ENCODE assay signal across 16 mouse cellular contexts in genomic region chr3:32676393-32676792, GRCm38 (mm10). TPM values are rescaled to one million over a fixed set of nuclear protein-coding genes. Genes with fewer than 3 reads are reported as not detected.
DNase-seq lines count a peak whose midpoint lies in the region; ATAC-seq lines count a peak whose summit lies in the region.
"Had no signal": no experiment of that assay in that cellular context is flagged by ENCODE, and none has a peak within 500 bp of the region (broad histone marks: within the 10 kb centered on the region; RNA-seq: fewer than 3 reads in every experiment).

No protein-coding gene starts in this region.

- H3K4me3 ChIP-seq in heart, embryonic 15.5 days = no peak overlapping the region
- H3K4me3 ChIP-seq in heart, embryonic 11.5 days (ENCODE audit: low read depth, low read length) = no peak overlapping the region
- H3K4me3 ChIP-seq in midbrain, embryonic 13.5 days (replicated peaks) = no peak overlapping the region
- no peak overlapping the region for H3K4me3 ChIP-seq in midbrain, embryonic 10.5 days
- H3K4me3 ChIP-seq: limb, embryonic 15.5 days; myocyte had no signal

- H3K4me2 ChIP-seq in heart, embryonic 15.5 days = no peak overlapping the region
- no peak overlapping the region for H3K4me2 ChIP-seq in heart, embryonic 11.5 days
- no peak overlapping the region for H3K4me2 ChIP-seq in midbrain, embryonic 13.5 days (replicated peaks)
- H3K4me2 ChIP-seq: limb, embryonic 15.5 days had no signal

- WGBS in heart, embryonic 15.5 days = 71% methylated on average over 6 of the region's 6 CpGs
- 77% methylated on average over 6 of the region's 6 CpGs for WGBS in heart, embryonic 11.5 days (ENCODE audit: insufficient replicate concordance)
- 96% methylated on average over 6 of the region's 6 CpGs for WGBS in midbrain, embryonic 13.5 days
- WGBS in midbrain, embryonic 10.5 days = 92% methylated on average over 6 of the region's 6 CpGs

- no peak for DNase-seq in midbrain, embryonic 10.5 days (ENCODE audit: low spot score)
- DNase-seq in urinary bladder, postnatal 36 days (ENCODE audit: low spot score in 2 of 2) = no peak
- DNase-seq in T-cell, adult 2 months (ENCODE audit: low spot score) = no peak
- DNase-seq: cerebellum, adult 8-10 months; gastrocnemius, postnatal 10 days; kidney, adult 8-10 months; kidney, postnatal 4 days; right cerebral cortex, postnatal 4 days; thymus, postnatal 4 days had no signal

- no peak overlapping the region for H3K27ac ChIP-seq in heart, embryonic 15.5 days
- H3K27ac ChIP-seq in heart, embryonic 11.5 days (ENCODE audit: low read depth, low read length) = no peak overlapping the region
- no peak overlapping the region for H3K27ac ChIP-seq in midbrain, embryonic 13.5 days
- no peak overlapping the region for H3K27ac ChIP-seq in midbrain, embryonic 10.5 days (replicated peaks)
- H3K27ac ChIP-seq: limb, embryonic 15.5 days had no signal

- no peaks in the 10 kb centered on the region for H3K36me3 ChIP-seq in heart, embryonic 15.5 days
- H3K36me3 ChIP-seq in heart, embryonic 11.5 days (ENCODE audit: control insufficient read depth, insufficient read depth, low read length) = no peaks in the 10 kb centered on the region
- H3K36me3 ChIP-seq in midbrain, embryonic 13.5 days = no peaks in the 10 kb centered on the region
- no peaks in the 10 kb centered on the region for H3K36me3 ChIP-seq in midbrain, embryonic 10.5 days
- H3K36me3 ChIP-seq: limb, embryonic 15.5 days had no signal

- H3K9ac ChIP-seq in heart, embryonic 15.5 days = no peak overlapping the region
- H3K9ac ChIP-seq in heart, embryonic 11.5 days (ENCODE audit: low read depth, low read length) = no peak overlapping the region
- no peak overlapping the region for H3K9ac ChIP-seq in midbrain, embryonic 13.5 days (replicated peaks)
- H3K9ac ChIP-seq: limb, embryonic 15.5 days had no signal

- H3K27me3 ChIP-seq in heart, embryonic 15.5 days = no peaks in the 10 kb centered on the region
- H3K27me3 ChIP-seq in heart, embryonic 11.5 days (ENCODE audit: control insufficient read depth, insufficient read depth, low read length) = no peaks in the 10 kb centered on the region
- no peaks in the 10 kb centered on the region for H3K27me3 ChIP-seq in midbrain, embryonic 13.5 days
- no peaks in the 10 kb centered on the region for H3K27me3 ChIP-seq in midbrain, embryonic 10.5 days (ENCODE audit: low read depth, poor library complexity, severe bottlenecking)
- H3K27me3 ChIP-seq: limb, embryonic 15.5 days had no signal

- H3K4me1 ChIP-seq in heart, embryonic 15.5 days (replicated peaks) = no peaks in the 10 kb centered on the region
- H3K4me1 ChIP-seq in heart, embryonic 11.5 days (ENCODE audit: control insufficient read depth, insufficient read depth, low read length) = no peaks in the 10 kb centered on the region
- H3K4me1 ChIP-seq in midbrain, embryonic 13.5 days (replicated peaks) = no peaks in the 10 kb centered on the region
- no peaks in the 10 kb centered on the region for H3K4me1 ChIP-seq in midbrain, embryonic 10.5 days
- H3K4me1 ChIP-seq: limb, embryonic 15.5 days had no signal

- ATAC-seq in heart, embryonic 15.5 days (replicated peaks; ENCODE audit: insufficient number of reproducible peaks, insufficient read depth, low FRiP score, low read depth) = peak; percentile 14; the same call in 1 of the 2 replicates
- no peak; the same call in 1 of the 2 replicates for ATAC-seq in heart, embryonic 11.5 days (replicated peaks; ENCODE audit: insufficient number of reproducible peaks, low FRiP score, low TSS enrichment)
- ATAC-seq in midbrain, embryonic 13.5 days = 0 out of 2 replicates have a peak, but pooled peaks have one; percentile 14
- peak; percentile 52 for ATAC-seq in erythroid progenitor cell, adult 5-6 weeks (replicated peaks; ENCODE audit: low FRiP score, poor library complexity, severe bottlenecking)
- ATAC-seq: Patski had no signal

- no peaks in the 10 kb centered on the region for H3K9me3 ChIP-seq in heart, embryonic 15.5 days (replicated peaks)
- no peaks in the 10 kb centered on the region for H3K9me3 ChIP-seq in heart, embryonic 11.5 days (replicated peaks; ENCODE audit: control insufficient read depth, low read length)
- no peaks in the 10 kb centered on the region; the same call in 1 of the 2 replicates for H3K9me3 ChIP-seq in midbrain, embryonic 13.5 days
- H3K9me3 ChIP-seq in midbrain, embryonic 10.5 days (replicated peaks) = no peaks in the 10 kb centered on the region
- H3K9me3 ChIP-seq: limb, embryonic 15.5 days had no signal

RNA-seq across cellular contexts. Expression of gene Actl6a, which starts 29.7 kb away (rescaled TPM):
- 75.9 and 90.3 TPM in 2 replicates for polyA plus RNA-seq in heart, embryonic 15.5 days (2015; fragmentation: Nextera tagmentation; extraction: Ambion mirVana)
- polyA plus RNA-seq in heart, embryonic 11.5 days (2014; fragmentation: Nextera tagmentation; extraction: Ambion mirVana) = 110 and 122 TPM in 2 replicates
- polyA plus RNA-seq in midbrain, embryonic 13.5 days (2015; fragmentation: Nextera tagmentation; extraction: Ambion mirVana) = 149 TPM in 2 replicates
- 266 and 278 TPM in 2 replicates for polyA plus RNA-seq in midbrain, embryonic 10.5 days (2016; fragmentation: Nextera tagmentation; extraction: Ambion mirVana)
- total RNA-seq in erythroid progenitor cell, adult 5-6 weeks (2015; ENCODE audit: low replicate concordance) = 60.9 and 108 TPM in 2 replicates
- total RNA-seq in erythroid progenitor cell, adult 5-6 weeks (2017; ENCODE audit: low replicate concordance) = 70.5 and 72.5 TPM in 2 replicates
